Mouse (Mus musculus) skeletal muscle tissue, adult 2 months (tissue): ENCODE measurements around the gene Syngr1.

Source experiments
- DNase-seq: peaks from one replicate; pipeline ENCODE4 v3.0.0-alpha.2; 2012; ENCODE audit warnings: low read depth, low spot score

Gene Syngr1

DNA sequence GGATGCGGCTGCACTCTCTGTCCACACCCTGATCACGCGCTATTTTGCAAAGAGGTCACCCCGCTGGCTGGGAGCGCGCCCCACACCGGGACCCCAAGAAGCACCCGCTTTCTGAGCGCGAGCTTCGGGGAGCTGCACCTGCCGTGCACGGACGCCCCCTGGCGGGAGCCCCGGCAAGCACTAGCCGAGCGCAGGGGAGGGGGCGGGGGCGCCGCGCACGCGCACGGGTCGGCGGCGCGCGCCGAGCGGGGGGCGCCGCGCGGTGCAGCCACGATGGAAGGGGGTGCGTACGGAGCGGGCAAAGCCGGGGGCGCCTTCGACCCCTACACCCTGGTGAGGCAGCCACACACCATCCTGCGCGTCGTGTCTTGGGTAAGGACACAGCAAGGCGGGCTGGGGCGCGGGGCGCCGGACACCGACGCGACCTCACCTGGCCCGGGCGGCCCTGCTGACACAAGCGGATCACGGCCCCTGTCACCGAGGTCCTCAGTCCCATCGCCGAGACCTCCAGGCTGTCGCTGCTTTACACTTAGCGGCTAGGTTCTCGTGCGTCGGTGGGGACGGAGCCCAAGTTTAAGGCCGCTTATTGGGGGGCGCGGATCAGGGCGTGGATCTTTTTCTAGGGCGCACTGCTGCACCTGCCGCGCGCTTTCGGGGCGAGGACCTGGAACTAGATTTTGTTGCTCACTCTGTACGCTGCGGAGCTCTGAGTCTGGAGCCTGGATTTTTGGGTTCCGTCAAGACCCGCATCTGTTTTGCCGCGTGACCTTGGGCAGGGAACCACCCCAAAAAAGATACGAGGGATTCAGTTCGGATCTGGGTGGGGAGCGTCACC is at the start of gene Syngr1, which contains the start of gene Rpl3:
Gene Syngr1, plus strand, starts transcription at position 214 of the 835 bp plus-strand sequence.
Gene Rpl3, minus strand, starts transcription at position 748 of the 835 bp plus-strand sequence.
- DNase-seq, result no peak

DNA sequence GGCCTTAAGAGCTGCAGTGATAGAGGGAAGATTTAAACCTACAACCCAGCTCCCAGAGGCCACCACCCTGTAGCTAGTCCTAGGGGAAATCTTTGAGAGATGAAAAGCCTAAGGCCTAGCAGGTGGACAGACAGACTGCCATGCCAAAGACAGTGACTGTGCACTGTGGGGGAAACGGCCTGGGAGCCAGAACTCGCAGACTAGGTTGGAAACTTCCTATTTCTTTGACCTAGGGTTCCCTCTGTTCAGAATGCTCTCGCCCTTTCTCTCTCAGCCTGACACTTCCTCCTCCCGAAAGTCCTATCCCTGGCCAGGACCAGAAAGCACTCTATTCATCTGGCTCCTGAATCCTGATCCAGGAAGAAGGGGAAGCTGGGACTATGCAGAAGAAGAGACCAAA is 49.0 kb upstream of the Syngr1 start:
- DNase-seq, result no peak

GRCm38 (mm10) chr15:80044249-80044648 is 46.9 kb upstream of the Syngr1 start:
- no peak for DNase-seq

- DNase-seq, result no peak
Observed at GRCm38 (mm10) chr15:80045749-80046148, 45.4 kb upstream of the Syngr1 start.

GRCm38 (mm10) chr15:80047242-80047641 is 43.9 kb upstream of the Syngr1 start:
- no peak for DNase-seq

DNA sequence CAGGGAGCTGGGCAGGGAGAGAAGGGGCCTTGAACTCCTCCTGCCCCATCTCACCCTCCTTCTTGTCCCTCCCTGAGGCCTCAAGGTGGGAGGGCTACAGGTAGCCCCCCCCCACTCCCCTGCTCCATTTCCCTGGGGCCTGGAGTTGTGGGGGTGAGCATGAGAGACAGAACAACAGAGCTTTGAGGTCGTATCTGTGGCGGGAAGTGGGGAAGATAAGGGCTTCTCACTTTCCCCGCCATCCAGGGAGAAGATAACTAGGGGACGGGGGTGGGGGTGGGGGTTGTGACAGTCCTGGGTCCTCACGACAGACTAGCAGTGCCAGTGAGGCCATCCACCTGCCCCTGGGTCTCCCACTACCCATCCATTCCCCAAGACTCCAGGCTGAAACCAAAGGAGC is 43.2 kb upstream of the Syngr1 start:
- DNase-seq, result no peak

DNA sequence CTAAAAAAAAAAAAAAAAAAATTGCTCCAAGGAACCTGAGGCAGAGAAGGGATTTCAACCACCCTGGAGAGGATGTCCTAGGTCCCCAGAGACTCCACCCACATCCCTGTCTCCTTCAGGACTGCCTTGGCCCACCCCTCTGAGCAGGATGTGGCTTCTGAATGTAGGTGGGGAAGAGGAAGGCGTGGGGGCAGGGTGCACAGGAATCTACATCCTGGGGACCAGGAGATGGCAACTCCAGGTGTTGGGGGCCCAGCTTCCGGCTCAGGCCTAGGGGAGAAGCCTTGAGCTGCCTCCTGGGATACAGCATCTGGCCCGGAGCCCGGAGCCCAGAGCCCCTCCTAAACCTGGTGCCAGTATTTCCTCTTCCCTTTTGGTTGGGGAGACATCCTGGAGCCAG is 41.0 kb upstream of the Syngr1 start:
- DNase-seq, result peak; percentile 59

GRCm38 (mm10) chr15:80051092-80051761 is 39.9 kb upstream of the Syngr1 start:
- DNase-seq, result no peak

GRCm38 (mm10) chr15:80051782-80052181 is 39.4 kb upstream of the Syngr1 start:
- DNase-seq, result no peak

GRCm38 (mm10) chr15:80053381-80054033 is 37.6 kb upstream of the Syngr1 start:
- no peak for DNase-seq

DNA sequence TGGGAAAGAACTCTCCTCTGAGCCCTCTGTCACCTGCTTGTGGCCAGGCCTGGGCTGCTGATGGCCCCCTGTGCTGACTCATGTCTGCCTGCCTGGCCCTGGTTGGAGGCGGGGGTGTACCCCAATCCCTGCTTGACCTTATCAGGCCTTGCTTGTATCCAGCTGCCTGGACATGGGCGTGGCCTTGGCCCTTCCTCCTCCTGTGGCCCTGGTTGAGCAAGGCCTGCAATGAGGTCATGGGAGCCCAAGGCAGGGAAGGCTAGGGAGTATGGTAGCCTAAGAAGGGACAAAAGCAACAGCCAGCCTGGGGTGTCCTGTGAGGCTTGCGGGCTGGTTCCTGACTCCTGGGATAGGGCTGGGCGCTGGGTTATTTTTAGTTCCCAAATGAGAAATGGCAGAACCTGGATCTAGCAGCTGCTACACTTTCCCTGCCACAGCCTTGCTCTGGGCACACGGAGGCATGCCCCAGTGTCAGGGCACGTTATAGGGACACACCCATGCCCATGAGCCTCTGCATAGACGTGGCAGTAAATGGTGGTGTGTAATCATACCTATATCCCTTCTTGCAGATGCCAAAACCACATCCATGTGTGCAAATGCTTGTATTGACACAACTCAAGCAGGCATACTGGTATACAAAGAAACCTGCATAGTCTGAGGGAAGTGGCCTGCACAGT is 37.0 kb upstream of the Syngr1 start:
- peak; percentile 85 for DNase-seq

DNA sequence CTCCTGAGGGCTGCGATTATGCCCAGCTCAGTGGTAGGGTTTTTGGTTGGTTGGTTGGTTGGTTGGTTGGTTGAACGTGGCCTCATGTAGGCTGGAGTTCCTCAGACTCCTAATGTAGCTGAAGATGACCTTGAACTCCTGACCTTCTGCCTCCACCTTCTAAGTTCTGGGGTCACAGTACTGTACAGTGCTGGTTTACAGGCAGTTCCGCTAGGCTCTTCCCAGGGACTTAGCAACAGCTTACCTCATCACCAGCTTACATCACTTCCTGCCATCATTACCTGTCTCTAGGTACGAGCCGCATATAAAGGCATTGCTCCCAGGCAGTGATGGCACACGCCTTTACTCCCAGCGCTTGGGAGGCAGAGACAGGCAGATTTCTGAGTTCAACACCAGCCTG is 33.0 kb upstream of the Syngr1 start:
- no peak for DNase-seq

DNA sequence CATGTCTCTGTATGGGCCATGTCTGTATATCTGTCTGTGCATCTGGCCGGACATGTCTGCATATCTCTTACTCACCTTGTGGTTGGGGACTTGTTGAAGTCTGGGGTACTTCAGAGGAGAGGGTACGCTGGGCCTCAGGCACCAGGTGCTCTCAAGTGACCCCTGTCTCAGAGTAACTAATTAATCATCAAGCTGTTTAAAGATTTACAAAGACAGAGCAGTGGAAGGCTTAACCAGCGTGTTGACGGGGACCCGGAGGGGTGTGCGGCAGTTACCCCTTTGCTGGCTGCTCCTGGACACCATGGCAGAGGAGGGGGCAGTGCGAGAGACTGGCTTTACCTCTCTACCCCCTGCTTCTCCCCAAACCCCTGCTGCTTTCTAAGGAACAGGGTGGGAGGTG is 31.5 kb upstream of the Syngr1 start:
- DNase-seq, result no peak

- no peak for DNase-seq
Observed at GRCm38 (mm10) chr15:80060356-80061070, 30.6 kb upstream of the Syngr1 start.

DNA sequence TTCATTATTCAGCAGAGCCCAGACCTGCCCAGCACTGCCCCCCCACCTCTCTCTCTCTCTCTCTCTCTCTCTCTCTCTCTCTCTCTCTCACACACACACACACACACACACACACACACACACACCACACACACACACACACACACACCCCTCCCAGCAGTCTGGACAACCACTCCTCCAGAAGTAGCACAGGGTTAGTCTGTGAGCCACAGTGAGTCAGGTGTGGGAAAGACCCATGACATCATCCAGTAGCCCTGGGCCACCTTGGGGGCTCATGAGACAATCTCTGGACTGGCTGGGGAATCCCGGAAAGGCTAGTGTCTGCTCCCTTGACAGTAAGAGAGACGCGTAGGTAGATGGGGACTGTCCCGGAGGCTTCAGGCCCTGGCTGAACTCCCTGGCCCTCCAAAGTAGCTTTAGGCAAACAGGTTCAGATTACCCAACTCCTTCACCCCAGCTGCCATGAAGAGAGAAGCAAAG is 30.0 kb upstream of the Syngr1 start:
- no peak for DNase-seq

DNA sequence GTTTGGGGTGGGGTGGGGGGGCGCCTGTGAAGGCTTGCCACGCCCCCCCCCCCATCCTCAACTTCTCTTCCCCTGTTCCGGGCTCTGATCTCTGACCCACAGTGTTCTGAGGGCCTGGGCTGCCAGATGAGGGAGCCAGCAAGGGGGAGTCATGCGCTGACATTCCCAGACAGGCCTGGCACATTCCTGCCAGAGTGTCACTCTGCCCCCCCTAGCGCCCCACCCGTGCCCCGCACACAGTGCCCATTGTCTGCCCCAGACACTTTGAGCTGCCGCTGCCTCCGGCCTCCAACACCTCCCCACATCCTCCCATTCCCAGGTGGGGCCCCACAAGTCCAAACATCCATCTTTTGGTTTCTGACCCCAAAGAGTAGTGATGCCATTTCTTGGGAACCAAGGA is 28.8 kb upstream of the Syngr1 start:
- no peak for DNase-seq

DNA sequence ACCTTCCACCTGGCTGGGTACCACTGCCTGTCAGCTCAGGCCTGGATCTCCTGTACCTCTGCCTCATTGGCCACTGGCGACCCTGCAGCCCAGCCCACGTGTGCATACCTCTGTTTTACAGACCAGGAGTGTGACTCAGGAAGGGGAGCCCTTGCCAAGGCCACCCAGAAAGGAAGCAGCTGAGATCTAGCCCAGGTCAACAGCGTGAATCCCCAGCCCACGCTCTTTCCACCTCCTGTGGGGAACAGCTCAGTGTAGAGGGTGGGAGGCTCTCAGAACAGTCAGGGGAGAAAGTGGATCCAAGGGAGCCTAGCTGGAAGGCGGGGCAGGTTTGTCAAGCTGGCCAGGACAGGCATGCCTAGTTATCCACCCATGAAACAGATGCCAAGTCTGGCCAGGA is 28.3 kb upstream of the Syngr1 start:
- no peak for DNase-seq

- no peak for DNase-seq
Observed at GRCm38 (mm10) chr15:80064965-80065364, 26.2 kb upstream of the Syngr1 start.

DNA sequence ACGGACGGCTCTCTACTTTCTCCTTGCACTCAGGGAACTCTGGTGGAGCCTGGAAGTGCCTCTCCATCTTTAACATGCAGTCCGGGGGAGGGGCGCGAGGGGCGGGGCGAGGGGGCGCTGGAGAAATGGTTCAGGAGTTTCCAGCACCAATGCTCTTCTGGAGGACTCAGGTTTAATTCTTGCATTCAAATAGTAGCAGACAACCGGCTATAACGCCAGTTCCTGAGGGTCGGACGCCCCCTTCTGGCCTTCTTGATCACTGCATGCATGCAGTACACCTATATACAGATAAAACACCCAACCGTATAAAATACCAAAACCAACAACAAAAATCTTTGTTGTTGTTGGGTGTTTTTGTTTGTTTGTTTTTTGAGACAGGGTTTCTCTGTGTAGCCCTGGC is 25.7 kb upstream of the Syngr1 start:
- no peak for DNase-seq

DNA sequence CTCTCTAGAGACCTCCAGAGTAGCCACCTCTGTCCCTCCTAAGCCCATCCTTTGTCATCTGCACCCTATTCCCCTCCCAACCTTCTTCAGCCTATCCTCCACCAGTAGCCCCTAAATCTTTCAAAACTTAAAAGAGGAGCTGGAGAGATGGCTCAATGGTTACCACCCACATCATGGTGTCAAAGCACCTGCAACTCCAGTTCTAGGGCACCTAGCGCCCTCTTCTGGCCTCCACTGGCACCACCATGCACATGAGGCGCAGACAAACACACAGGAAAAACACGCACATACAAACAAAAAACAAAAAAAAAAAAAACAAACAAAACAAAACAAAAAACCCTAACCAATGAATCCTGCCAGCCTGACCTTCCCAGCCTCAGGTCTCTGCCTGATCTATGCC is 24.6 kb upstream of the Syngr1 start:
- DNase-seq, result no peak

GRCm38 (mm10) chr15:80069171-80069570 is 22.0 kb upstream of the Syngr1 start:
- DNase-seq, result no peak
